Mouse (Mus musculus) natural killer cell, adult 2 months (primary cell): ENCODE data around the gene Zfp202.

Experiments used
- DNase-seq, 2 experiments: peaks; one replicate each; pipeline ENCODE4 v3.0.0; 2022; ENCODE audit warnings: low spot score in 2 of 2

Gene Zfp202

GRCm38 (mm10) chr9:40240311-40240710 lies 48.2 kb downstream of the Zfp202 start:
- DNase-seq, result no peak

- DNase-seq, result no peak
These were observed 49.2 kb downstream of the Zfp202 start for GRCm38 (mm10) chr9:40241223-40241801.

- DNase-seq, result no peak
These were observed 50.1 kb downstream of the Zfp202 start for GRCm38 (mm10) chr9:40241951-40242888.

- DNase-seq, result no peak
These were observed 53.4 kb downstream of the Zfp202 start for GRCm38 (mm10) chr9:40245466-40245865.

GRCm38 (mm10) chr9:40245974-40246665 lies 54.0 kb downstream of the Zfp202 start:
- no peak for DNase-seq

GRCm38 (mm10) chr9:40246702-40247101 lies 54.6 kb downstream of the Zfp202 start:
- no peak for DNase-seq

- no peak for DNase-seq
These were observed 57.0 kb downstream of the Zfp202 start for GRCm38 (mm10) chr9:40249106-40249505.

- no peak for DNase-seq
These were observed 60.3 kb downstream of the Zfp202 start for GRCm38 (mm10) chr9:40252459-40252858.
